9 mouse cellular contexts compared by ENCODE assay signal in the genomic region with DNA sequence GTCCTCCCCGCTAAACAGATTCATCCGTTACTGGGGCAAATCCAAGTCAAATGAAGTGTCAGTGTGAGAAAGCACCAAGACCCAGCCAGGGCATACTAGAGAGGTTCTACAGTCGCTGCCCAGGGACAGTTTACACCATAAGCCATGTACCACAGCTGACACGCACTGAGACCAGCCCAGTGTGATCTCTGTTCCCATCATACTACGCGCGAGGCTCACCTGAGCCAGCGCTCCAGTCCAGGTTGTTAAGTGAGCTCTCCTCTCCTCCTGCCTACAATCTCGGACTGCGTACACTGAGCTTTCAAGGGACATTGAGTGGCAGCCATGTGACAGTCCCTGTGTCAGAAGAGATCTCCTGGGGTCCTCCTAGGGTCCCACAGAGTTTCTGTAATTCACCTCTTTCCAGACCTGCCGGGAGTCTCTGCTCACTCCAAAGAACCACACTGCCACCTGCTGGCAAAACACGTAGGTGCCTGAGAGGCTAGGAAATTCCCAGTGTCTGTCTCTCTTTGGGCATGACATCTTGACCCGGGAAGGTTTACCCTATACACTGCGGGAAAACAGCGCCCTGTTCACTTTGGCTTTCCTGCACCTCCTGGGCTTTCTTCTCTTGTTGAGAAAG.
DNase-seq lines count a peak whose midpoint lies in the region; ATAC-seq lines count a peak whose summit lies in the region.
"Had no signal": no experiment of that assay in that cellular context is flagged by ENCODE, and none has a peak within 500 bp of the region (broad histone marks: within the 10 kb centered on the region; RNA-seq: fewer than 3 reads in every experiment).

No protein-coding gene starts in this region.

- no peak overlapping the region for H3K27ac ChIP-seq in liver, embryonic 11.5 days (ENCODE audit: low read depth, low read length)
- no peak overlapping the region for H3K27ac ChIP-seq in neural tube, embryonic 12.5 days
- H3K27ac ChIP-seq: embryonic facial prominence, embryonic 13.5 days had no signal

- no peak overlapping the region for H3K9ac ChIP-seq in liver, embryonic 11.5 days (ENCODE audit: low read depth, low read length)
- H3K9ac ChIP-seq in neural tube, embryonic 12.5 days, result no peak overlapping the region
- H3K9ac ChIP-seq: embryonic facial prominence, embryonic 13.5 days had no signal

- peak; percentile 45 for ATAC-seq in liver, embryonic 11.5 days (replicated peaks; ENCODE audit: low FRiP score)
- ATAC-seq in neural tube, embryonic 12.5 days (ENCODE audit: low FRiP score, low read depth), result peak; percentile 76

- H3K4me1 ChIP-seq in liver, embryonic 11.5 days (replicated peaks; ENCODE audit: control insufficient read depth, insufficient read depth, low read length), result no peaks in the 10 kb centered on the region
- peaks cover 3% of the 10 kb centered on the region; the same call in 1 of the 2 replicates for H3K4me1 ChIP-seq in neural tube, embryonic 12.5 days
- H3K4me1 ChIP-seq: embryonic facial prominence, embryonic 13.5 days had no signal

- H3K9me3 ChIP-seq in liver, embryonic 11.5 days (ENCODE audit: control insufficient read depth, low read length), result no peaks in the 10 kb centered on the region
- H3K9me3 ChIP-seq in neural tube, embryonic 12.5 days, result peaks cover 5% of the 10 kb centered on the region; the same call in 1 of the 2 replicates
- H3K9me3 ChIP-seq: embryonic facial prominence, embryonic 13.5 days had no signal

- peak; percentile 62 for DNase-seq in 416B (ENCODE audit: low read depth)
- peak; percentile 86 for DNase-seq in adrenal gland, postnatal 10 days
- DNase-seq in embryo, embryonic 9.5 days (ENCODE audit: extremely low spot score), result peak; percentile 74
- peak; percentile 42 for DNase-seq in heart, adult 8-10 months (ENCODE audit: low spot score)
- peak; percentile 72 for DNase-seq in kidney, postnatal 14 days
- DNase-seq in liver, embryonic 11.5 days (ENCODE audit: low spot score), result peak; percentile 53
- DNase-seq in testis, postnatal 14 days (ENCODE audit: low spot score), result peak; percentile 67

- no peaks in the 10 kb centered on the region for H3K36me3 ChIP-seq in liver, embryonic 11.5 days (ENCODE audit: control insufficient read depth, insufficient read depth, low read length)
- H3K36me3 ChIP-seq in neural tube, embryonic 12.5 days, result no peaks in the 10 kb centered on the region
- H3K36me3 ChIP-seq: embryonic facial prominence, embryonic 13.5 days had no signal

- H3K4me2 ChIP-seq in liver, embryonic 11.5 days, result no peak overlapping the region
- no peak overlapping the region for H3K4me2 ChIP-seq in neural tube, embryonic 12.5 days (replicated peaks)
- H3K4me2 ChIP-seq: embryonic facial prominence, embryonic 13.5 days had no signal

- WGBS in liver, embryonic 11.5 days, result 54% methylated on average over 15 of the region's 15 CpGs
- 54% methylated on average over 15 of the region's 15 CpGs for WGBS in neural tube, embryonic 12.5 days

- H3K4me3 ChIP-seq in liver, embryonic 11.5 days (ENCODE audit: low read depth, low read length), result no peak overlapping the region
- no peak overlapping the region for H3K4me3 ChIP-seq in neural tube, embryonic 12.5 days
- H3K4me3 ChIP-seq: embryonic facial prominence, embryonic 13.5 days had no signal

- no peaks in the 10 kb centered on the region for H3K27me3 ChIP-seq in liver, embryonic 11.5 days (replicated peaks; ENCODE audit: control insufficient read depth, insufficient read depth, low read length)
- no peaks in the 10 kb centered on the region for H3K27me3 ChIP-seq in neural tube, embryonic 12.5 days (replicated peaks)
- H3K27me3 ChIP-seq: embryonic facial prominence, embryonic 13.5 days had no signal
